Mouse (Mus musculus): ENCODE measurements around the gene Arhgap45. TPM values are rescaled to one million over a fixed set of nuclear protein-coding genes. Genes with fewer than 3 reads are reported as not detected.

The Arhgap45 gene
- polyA plus RNA-seq, 1 experiment from 2014 or later, result 1.7 TPM

DNA sequence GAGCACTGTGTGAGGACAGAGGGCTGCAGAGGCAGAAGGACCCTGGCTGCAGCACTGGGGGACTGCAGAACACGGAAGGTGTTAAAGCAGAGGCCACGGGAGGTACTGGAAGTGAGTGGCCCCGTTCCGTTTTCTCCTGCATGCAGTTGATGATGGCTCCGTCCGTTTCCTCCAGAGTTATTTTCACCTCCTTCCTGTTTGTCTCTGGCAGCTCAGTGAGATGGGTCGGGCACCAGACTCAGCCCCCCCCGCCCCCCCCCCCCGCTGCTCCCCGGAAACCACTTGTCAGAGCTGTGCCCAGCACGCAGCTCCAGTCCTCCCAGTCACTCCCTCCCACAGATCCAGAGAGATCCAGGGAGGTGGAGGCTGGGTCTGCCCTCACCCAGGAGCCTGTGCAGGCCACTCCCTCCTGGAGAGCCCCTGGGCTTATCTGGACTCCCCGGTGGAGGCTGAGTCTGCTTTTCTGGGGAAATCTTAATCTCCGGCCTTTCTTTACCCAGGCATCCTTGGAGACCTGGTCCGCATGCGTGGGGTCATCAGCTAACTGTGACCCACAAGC, 2.4 kb downstream of the Arhgap45 start:
- Histone ChIP-seq H3K4me3 (ENCODE audit: low read length) (no peak overlapping the region; the same call in 1 of the 2 replicates), H3K27ac (ENCODE audit: low read depth, low read length) (no peak overlapping the region), H3K9me3 (ENCODE audit: control insufficient read depth, low read length) (no peaks in the 10 kb centered on the region), H3K4me1 (ENCODE audit: control insufficient read depth, insufficient read depth, low read depth, low read length) (no peaks in the 10 kb centered on the region), H3K27me3 (replicated peaks; ENCODE audit: control insufficient read depth, insufficient read depth, low read length) (peaks cover 27% of the 10 kb centered on the region), H3K4me2 (ENCODE audit: low read length) (no peak overlapping the region), H3K9ac (ENCODE audit: low read depth, low read length) (0 out of 2 replicates have a peak overlapping the region, but pooled peaks have one; percentile 22), H3K36me3 (ENCODE audit: control insufficient read depth, insufficient read depth, low read length) (no peaks in the 10 kb centered on the region)
- WGBS, result 10% methylated on average over 14 of the region's 15 CpGs
- no peak for ATAC-seq

DNA sequence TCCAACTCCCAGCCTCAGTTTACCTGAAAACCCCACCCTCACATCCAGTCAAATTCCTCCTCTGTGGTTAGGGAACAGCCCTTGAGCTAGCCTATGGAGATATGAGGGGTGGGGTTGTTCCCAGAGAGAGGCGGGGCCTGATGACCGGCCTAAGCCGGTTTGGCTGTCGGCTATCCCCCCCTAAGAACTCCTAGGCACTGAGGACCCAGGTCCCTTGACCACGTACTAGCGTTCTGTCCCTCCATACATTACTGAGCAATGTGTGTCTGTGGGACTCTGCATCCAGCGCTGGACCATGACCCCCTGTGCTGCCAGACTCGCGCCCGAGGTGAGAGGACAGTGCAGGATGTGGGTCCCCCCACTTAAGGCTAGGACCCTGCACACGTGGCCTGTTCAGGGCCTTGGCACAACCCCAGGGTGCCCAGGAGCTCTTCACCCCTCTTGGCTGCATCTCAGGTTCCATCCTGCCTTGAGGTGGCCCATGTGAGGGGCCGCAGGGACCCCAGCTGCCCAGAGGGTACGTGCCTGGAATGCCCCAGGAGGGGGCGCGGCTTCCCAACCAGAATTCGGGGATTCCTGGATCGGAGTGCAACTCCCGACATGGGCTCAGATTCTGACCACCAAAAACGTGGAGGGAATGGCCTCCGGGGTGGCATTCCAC, 3.1 kb downstream of the Arhgap45 start:
- no peaks in the 10 kb centered on the region for H3K36me3 ChIP-seq (ENCODE audit: control insufficient read depth, insufficient read depth, low read length)
- no peak for ATAC-seq
- H3K27ac ChIP-seq (ENCODE audit: low read depth, low read length), result no peak overlapping the region
- H3K9me3 ChIP-seq (ENCODE audit: control insufficient read depth, low read length), result no peaks in the 10 kb centered on the region
- peaks cover 19% of the 10 kb centered on the region for H3K27me3 ChIP-seq (replicated peaks; ENCODE audit: control insufficient read depth, insufficient read depth, low read length)
- H3K4me2 ChIP-seq (ENCODE audit: low read length), result peak overlapping the region; percentile 11; the same call in 1 of the 2 replicates
- no peak overlapping the region for H3K4me3 ChIP-seq (ENCODE audit: low read length)
- 3% methylated on average over 20 of the region's 20 CpGs for WGBS
- H3K4me1 ChIP-seq (ENCODE audit: control insufficient read depth, insufficient read depth, low read depth, low read length), result no peaks in the 10 kb centered on the region
- no peak overlapping the region for H3K9ac ChIP-seq (ENCODE audit: low read depth, low read length)

DNA sequence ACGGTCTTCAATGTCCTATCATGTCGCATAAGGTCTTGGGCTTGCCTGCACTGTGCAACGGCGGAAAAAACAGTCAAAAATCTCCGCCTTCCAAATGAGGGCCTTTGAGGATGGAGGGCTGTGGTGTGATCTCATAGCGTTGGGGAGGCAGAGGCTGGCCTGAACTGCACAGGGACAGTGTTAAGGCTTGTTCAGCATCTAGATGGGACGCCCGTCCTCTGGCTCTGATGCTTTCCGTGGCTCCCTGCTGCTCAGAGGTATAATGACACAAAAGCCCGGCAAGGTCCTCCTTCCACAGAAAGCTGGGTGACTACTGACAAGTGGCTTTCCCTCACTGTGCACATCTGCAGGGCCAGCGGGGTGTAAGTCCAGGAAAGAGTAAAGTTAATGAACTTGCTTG, 3.7 kb downstream of the Arhgap45 start:
- no peaks in the 10 kb centered on the region for H3K4me1 ChIP-seq (ENCODE audit: control insufficient read depth, insufficient read depth, low read depth, low read length)
- H3K36me3 ChIP-seq (ENCODE audit: control insufficient read depth, insufficient read depth, low read length), result no peaks in the 10 kb centered on the region
- H3K4me3 ChIP-seq (ENCODE audit: low read length), result no peak overlapping the region
- no peak for ATAC-seq
- H3K4me2 ChIP-seq (ENCODE audit: low read length), result no peak overlapping the region
- peaks cover 18% of the 10 kb centered on the region for H3K27me3 ChIP-seq (replicated peaks; ENCODE audit: control insufficient read depth, insufficient read depth, low read length)
- H3K27ac ChIP-seq (ENCODE audit: low read depth, low read length), result no peak overlapping the region
- no peak overlapping the region; the same call in 1 of the 2 replicates for H3K9ac ChIP-seq (ENCODE audit: low read depth, low read length)
- WGBS, result 20% methylated on average over 11 of the region's 11 CpGs
- H3K9me3 ChIP-seq (ENCODE audit: control insufficient read depth, low read length), result no peaks in the 10 kb centered on the region

DNA sequence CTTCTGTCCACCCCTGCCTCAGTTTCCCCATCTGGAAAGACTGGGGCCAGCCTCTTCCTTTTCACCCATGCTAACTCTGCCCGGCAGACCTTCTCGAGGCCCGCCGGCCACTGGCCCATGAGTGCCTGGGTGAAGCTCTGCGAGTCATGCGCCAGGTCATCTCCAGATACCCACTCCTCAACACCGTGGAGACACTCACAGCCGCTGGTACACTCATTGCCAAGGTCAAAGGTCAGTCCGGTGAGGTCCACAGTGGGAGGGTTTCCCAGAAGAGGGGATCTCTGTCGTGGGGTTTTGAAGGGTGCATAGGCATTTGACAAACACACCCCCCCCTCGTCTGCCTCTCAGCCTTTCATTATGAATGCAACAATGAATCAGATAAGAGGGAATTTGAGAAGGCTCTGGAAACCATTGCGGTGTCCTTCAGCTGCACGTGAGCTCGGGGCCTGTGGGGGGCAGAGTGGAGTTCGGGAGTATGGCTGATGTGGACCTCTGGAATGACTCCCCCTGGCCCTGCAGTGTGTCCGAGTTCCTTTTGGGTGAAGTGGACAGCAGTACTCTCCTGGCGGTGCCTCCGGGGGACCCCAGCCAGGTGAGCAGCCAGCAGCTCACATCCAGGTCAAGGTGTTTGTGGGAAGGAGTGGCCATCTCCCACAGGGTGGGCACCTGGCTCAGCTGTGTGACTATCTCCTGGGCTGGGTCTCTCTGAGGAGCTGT, 4.3 kb downstream of the Arhgap45 start:
- H3K27ac ChIP-seq (ENCODE audit: low read depth, low read length), result no peak overlapping the region
- no peak overlapping the region for H3K4me2 ChIP-seq (ENCODE audit: low read length)
- 86% methylated on average over 18 of the region's 18 CpGs for WGBS
- H3K27me3 ChIP-seq (replicated peaks; ENCODE audit: control insufficient read depth, insufficient read depth, low read length), result peaks cover 17% of the 10 kb centered on the region
- H3K9ac ChIP-seq (ENCODE audit: low read depth, low read length), result no peak overlapping the region
- no peaks in the 10 kb centered on the region for H3K36me3 ChIP-seq (ENCODE audit: control insufficient read depth, insufficient read depth, low read length)
- no peak for ATAC-seq
- no peaks in the 10 kb centered on the region for H3K4me1 ChIP-seq (ENCODE audit: control insufficient read depth, insufficient read depth, low read depth, low read length)
- no peak overlapping the region for H3K4me3 ChIP-seq (ENCODE audit: low read length)
- no peaks in the 10 kb centered on the region for H3K9me3 ChIP-seq (ENCODE audit: control insufficient read depth, low read length)

DNA sequence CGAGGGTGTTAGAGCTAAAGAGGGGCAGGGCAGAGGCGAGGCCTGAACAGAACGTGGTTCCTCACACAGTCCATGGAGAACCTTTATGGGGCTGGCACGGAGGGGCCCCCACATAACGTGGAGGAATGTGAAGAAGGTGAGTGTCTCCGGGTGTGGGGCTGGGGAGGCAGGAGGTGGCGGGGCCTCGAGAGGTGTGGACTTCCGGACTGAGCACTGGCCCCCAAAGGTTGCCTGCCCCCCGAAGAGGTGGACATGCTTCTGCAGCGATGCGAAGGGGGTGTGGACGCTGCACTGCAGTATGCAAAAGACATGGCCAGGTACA, 4.8 kb downstream of the Arhgap45 start:
- no peak for ATAC-seq
- H3K27me3 ChIP-seq (replicated peaks; ENCODE audit: control insufficient read depth, insufficient read depth, low read length), result peaks cover 17% of the 10 kb centered on the region
- H3K36me3 ChIP-seq (ENCODE audit: control insufficient read depth, insufficient read depth, low read length), result no peaks in the 10 kb centered on the region
- no peak overlapping the region for H3K4me3 ChIP-seq (ENCODE audit: low read length)
- 89% methylated on average over 13 of the region's 13 CpGs for WGBS
- no peak overlapping the region for H3K9ac ChIP-seq (ENCODE audit: low read depth, low read length)
- no peaks in the 10 kb centered on the region for H3K4me1 ChIP-seq (ENCODE audit: control insufficient read depth, insufficient read depth, low read depth, low read length)
- no peak overlapping the region for H3K27ac ChIP-seq (ENCODE audit: low read depth, low read length)
- no peak overlapping the region for H3K4me2 ChIP-seq (ENCODE audit: low read length)
- no peaks in the 10 kb centered on the region for H3K9me3 ChIP-seq (ENCODE audit: control insufficient read depth, low read length)

DNA sequence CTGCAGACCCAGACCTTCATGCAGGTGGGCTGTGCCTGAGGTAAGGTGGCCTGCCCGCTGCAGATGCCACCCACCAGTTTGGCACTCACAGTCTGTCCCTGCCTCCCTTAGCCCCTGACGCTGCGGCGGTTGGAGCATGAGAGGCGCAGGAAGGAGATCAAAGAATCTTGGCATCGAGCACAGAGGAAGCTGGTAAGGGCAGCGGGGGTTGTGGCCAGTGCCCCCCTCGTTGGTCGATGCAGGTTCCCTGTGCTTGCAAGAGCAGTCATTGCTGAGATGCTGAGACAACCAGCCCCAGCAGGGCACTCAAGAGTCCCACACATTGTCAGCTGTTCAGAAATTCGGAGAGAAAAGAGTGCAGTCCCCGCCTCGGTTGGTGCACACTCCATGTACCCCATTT, 5.7 kb downstream of the Arhgap45 start:
- no peaks in the 10 kb centered on the region for H3K9me3 ChIP-seq (ENCODE audit: control insufficient read depth, low read length)
- H3K36me3 ChIP-seq (ENCODE audit: control insufficient read depth, insufficient read depth, low read length), result no peaks in the 10 kb centered on the region
- no peak overlapping the region for H3K4me2 ChIP-seq (ENCODE audit: low read length)
- ATAC-seq, result no peak
- no peak overlapping the region for H3K9ac ChIP-seq (ENCODE audit: low read depth, low read length)
- H3K27ac ChIP-seq (ENCODE audit: low read depth, low read length), result no peak overlapping the region
- H3K4me3 ChIP-seq (ENCODE audit: low read length), result no peak overlapping the region
- H3K27me3 ChIP-seq (replicated peaks; ENCODE audit: control insufficient read depth, insufficient read depth, low read length), result peaks cover 17% of the 10 kb centered on the region
- 92% methylated on average over 12 of the region's 12 CpGs for WGBS
- no peaks in the 10 kb centered on the region for H3K4me1 ChIP-seq (ENCODE audit: control insufficient read depth, insufficient read depth, low read depth, low read length)

DNA sequence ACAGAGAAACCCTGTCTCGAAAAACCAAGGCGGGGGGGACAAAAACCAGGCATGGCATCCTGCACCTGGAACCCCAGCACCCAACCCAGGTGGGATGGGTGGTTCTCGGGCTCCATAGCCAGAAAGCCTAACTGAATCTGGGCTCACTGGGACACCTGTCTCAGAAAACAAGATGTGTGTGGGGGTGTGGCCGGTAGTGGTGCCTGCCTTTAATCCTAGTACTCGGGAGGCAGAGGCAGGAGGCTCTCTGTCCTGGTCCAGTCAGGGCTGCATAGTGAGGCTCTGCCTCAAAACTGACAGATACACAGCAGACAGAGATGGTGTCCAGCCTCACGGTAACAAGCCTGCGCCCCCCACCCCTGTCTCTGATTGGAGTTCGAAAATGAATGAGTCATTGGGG, 6.4 kb downstream of the Arhgap45 start:
- Histone ChIP-seq H3K9me3 (ENCODE audit: control insufficient read depth, low read length) (no peaks in the 10 kb centered on the region), H3K4me3 (ENCODE audit: low read length) (no peak overlapping the region), H3K36me3 (ENCODE audit: control insufficient read depth, insufficient read depth, low read length) (no peaks in the 10 kb centered on the region), H3K27me3 (replicated peaks; ENCODE audit: control insufficient read depth, insufficient read depth, low read length) (peaks cover 17% of the 10 kb centered on the region), H3K9ac (ENCODE audit: low read depth, low read length) (no peak overlapping the region), H3K27ac (ENCODE audit: low read depth, low read length) (no peak overlapping the region), H3K4me1 (ENCODE audit: control insufficient read depth, insufficient read depth, low read depth, low read length) (no peaks in the 10 kb centered on the region), H3K4me2 (ENCODE audit: low read length) (no peak overlapping the region)
- ATAC-seq, result no peak
- WGBS, result 93% methylated on average over 8 of the region's 8 CpGs

DNA sequence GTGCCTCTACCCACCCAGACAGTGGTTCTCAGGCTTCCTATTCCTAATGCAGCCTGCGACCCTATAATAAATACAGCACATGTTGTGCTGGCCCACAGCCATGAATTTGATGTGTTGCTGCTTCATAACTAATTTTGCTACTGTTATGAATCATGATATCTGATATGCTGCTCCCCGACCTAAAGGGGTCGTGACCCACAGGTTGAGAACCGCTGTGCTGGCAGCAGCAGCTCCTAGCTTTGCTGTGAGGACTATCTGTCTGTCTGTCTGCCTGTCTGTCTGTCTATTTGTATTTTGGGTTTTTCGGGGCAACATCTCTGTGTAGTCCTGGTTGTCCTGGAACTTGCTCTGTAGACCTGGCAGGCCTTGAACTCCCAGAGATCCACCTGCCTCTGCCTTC, 7.3 kb downstream of the Arhgap45 start:
- WGBS, result 88% methylated on average over 5 of the region's 5 CpGs
- no peaks in the 10 kb centered on the region for H3K9me3 ChIP-seq (ENCODE audit: control insufficient read depth, low read length)
- peaks cover 16% of the 10 kb centered on the region for H3K27me3 ChIP-seq (replicated peaks; ENCODE audit: control insufficient read depth, insufficient read depth, low read length)
- H3K4me2 ChIP-seq (ENCODE audit: low read length), result no peak overlapping the region
- H3K9ac ChIP-seq (ENCODE audit: low read depth, low read length), result no peak overlapping the region
- H3K27ac ChIP-seq (ENCODE audit: low read depth, low read length), result no peak overlapping the region
- H3K4me1 ChIP-seq (ENCODE audit: control insufficient read depth, insufficient read depth, low read depth, low read length), result no peaks in the 10 kb centered on the region
- H3K4me3 ChIP-seq (ENCODE audit: low read length), result no peak overlapping the region
- no peak for ATAC-seq
- H3K36me3 ChIP-seq (ENCODE audit: control insufficient read depth, insufficient read depth, low read length), result no peaks in the 10 kb centered on the region

DNA sequence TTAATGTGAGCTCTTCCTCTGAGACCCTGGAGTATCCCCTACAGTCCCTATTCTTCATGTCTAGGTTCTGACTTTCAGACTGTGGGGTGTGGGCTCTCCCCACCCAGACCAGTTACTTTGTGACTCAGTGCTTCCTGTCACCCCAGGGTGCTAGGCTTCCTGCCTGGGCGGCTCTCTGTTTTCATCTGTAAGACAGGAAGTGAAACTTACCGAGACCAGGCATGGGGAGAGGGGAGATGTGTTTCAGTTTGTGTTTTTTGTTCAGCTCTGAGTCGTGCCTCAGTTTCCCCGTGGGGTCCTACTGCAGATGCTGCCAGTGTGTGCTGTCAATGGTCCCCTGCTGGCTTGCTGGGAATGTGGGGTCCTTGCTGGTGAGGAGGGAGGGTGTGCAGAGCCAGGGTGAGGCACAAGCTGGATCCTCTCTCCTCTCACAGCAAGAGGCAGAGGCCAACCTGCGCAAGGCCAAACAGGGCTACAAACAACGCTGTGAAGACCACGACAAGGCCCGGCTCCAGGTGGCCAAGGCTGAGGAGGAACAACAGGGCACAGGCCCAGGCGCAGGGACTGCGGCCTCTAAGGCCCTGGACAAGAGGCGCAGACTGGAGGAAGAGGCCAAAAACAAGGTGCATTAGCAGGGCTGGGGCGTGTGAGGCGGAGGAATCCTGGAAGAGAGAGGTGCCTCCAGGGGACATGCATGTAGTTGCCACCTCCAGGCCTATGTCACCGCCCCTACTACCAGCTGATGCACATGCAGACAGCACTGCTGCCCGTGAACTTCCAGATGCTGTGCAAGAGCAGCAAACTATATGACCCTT, 8.0 kb downstream of the Arhgap45 start:
- Histone ChIP-seq H3K27ac (ENCODE audit: low read depth, low read length) (no peak overlapping the region), H3K4me1 (ENCODE audit: control insufficient read depth, insufficient read depth, low read depth, low read length) (no peaks in the 10 kb centered on the region), H3K9ac (ENCODE audit: low read depth, low read length) (no peak overlapping the region), H3K9me3 (ENCODE audit: control insufficient read depth, low read length) (no peaks in the 10 kb centered on the region), H3K27me3 (replicated peaks; ENCODE audit: control insufficient read depth, insufficient read depth, low read length) (peaks cover 9% of the 10 kb centered on the region), H3K36me3 (ENCODE audit: control insufficient read depth, insufficient read depth, low read length) (no peaks in the 10 kb centered on the region), H3K4me2 (ENCODE audit: low read length) (no peak overlapping the region), H3K4me3 (ENCODE audit: low read length) (no peak overlapping the region)
- 74% methylated on average over 15 of the region's 15 CpGs for WGBS
- ATAC-seq, result no peak

All from hindbrain, embryonic 16.5 days (tissue).